Mouse (Mus musculus) midbrain, embryonic 15.5 days (tissue): ENCODE results near the gene Olfr107. TPM values are rescaled to one million over a fixed set of nuclear protein-coding genes. Genes with fewer than 3 reads are reported as not detected.

ENCODE experiments used
- ATAC-seq: fragments of 200-750 bp; cut with Nextera tagmentation; replicated peaks from 2 replicates; pipeline ENCODE4 v1.8.0; 2017; ENCODE audit warnings: moderate TSS enrichment
- H3K27ac ChIP-seq: fragments of 300-500 bp; sonication (generic); 2 replicates; pipeline ENCODE4 v1.5.1; 2015; ENCODE audit warnings: mild to moderate bottlenecking, inconsistent platforms
- H3K27me3 ChIP-seq: fragments of 300-500 bp; sonication (generic); replicated peaks from 2 replicates; pipeline ENCODE4 v1.6.1; 2015; ENCODE audit warnings: inconsistent platforms
- H3K36me3 ChIP-seq: fragments of 300-500 bp; sonication (generic); replicated peaks from 2 replicates; pipeline ENCODE4 v1.6.1; 2015; ENCODE audit warnings: inconsistent platforms
- H3K4me1 ChIP-seq: fragments of 300-500 bp; sonication (generic); 2 replicates; pipeline ENCODE4 v1.6.1; 2015; ENCODE audit warnings: inconsistent platforms
- H3K4me2 ChIP-seq: fragments of 300-500 bp; sonication (generic); 2 replicates; pipeline ENCODE4 v1.6.1; 2015; ENCODE audit warnings: inconsistent platforms, mild to moderate bottlenecking, moderate library complexity
- H3K4me3 ChIP-seq: fragments of 300-500 bp; sonication (generic); 2 replicates; pipeline ENCODE4 v1.5.1; 2015; ENCODE audit warnings: mild to moderate bottlenecking, inconsistent platforms
- H3K9ac ChIP-seq: fragments of 300-500 bp; sonication (generic); 2 replicates; pipeline ENCODE4 v1.6.1; 2015; ENCODE audit warnings: mild to moderate bottlenecking, inconsistent platforms
- H3K9me3 ChIP-seq: fragments of 300-500 bp; sonication (generic); 2 replicates; pipeline ENCODE4 v1.6.1; 2016; ENCODE audit warnings: inconsistent platforms
- WGBS: fragments of 180-500 bp; shearing (Covaris S2); methylation state at CpG from one replicate; pipeline ENCODE4 v1.1.7; 2015; ENCODE audit warnings: mixed read lengths; 5-methylcytosine and 5-hydroxymethylcytosine counted together
- polyA plus RNA-seq: library from polyadenylated mRNA; unstranded; fragments of >200 nt; fragmentation: Nextera tagmentation; extraction: Ambion mirVana; gene quantifications from 2 replicates; pipeline ENCODE4 v1.2.1, GENCODE M21; 2015

The Olfr107 gene
- not detected in 2 replicates for polyA plus RNA-seq

GRCm38 (mm10) chr17:37398926-37399325 is at the start of gene Olfr107:
Gene Olfr107, plus strand, starts transcription at chr17:37399226.
- Histone ChIP-seq H3K36me3 (no peaks in the 10 kb centered on the region), H3K4me1 (no peaks in the 10 kb centered on the region), H3K4me2 (no peak within 1 kb of the TSS), H3K9me3 (no peaks in the 10 kb centered on the region), H3K27ac (no peak within 1 kb of the TSS), H3K9ac (no peak within 1 kb of the TSS), H3K4me3 (no peak within 1 kb of the TSS), H3K27me3 (no peaks in the 10 kb centered on the region)
- WGBS: 85% methylated on average over 3 of the region's 3 CpGs
- ATAC-seq: no peak

DNA sequence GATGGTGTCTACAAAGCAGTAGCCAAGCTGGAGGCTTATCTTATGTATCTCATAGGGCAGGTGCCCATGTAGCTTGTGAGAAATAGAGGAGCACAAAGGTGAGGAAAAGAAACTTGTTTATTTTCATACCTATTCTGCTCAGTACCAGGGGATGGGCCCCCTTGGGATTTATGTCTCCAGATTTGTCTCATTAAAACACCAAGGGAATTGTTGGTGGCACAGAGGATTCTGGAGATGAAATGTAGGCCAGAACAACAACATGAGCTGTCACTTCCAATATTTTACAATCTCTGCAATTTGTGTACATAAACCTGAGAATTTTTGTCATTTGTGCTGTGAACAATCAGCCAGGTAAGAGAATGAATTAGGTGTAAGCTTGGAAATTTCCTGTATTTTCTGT is 39.7 kb upstream of the Olfr107 start, which contains the start of gene Olfr104-ps:
Gene Olfr104-ps, plus strand, starts transcription at position 301 of the 400 bp plus-strand sequence.
- no peak within 1 kb of the TSS for H3K4me3 ChIP-seq
- no peaks in the 10 kb centered on the region for H3K36me3 ChIP-seq
- H3K9me3 ChIP-seq: no peaks in the 10 kb centered on the region
- no peak for ATAC-seq
- H3K27me3 ChIP-seq: no peaks in the 10 kb centered on the region
- H3K4me1 ChIP-seq: no peaks in the 10 kb centered on the region
- H3K4me2 ChIP-seq: no peak within 1 kb of the TSS
- H3K9ac ChIP-seq: no peak within 1 kb of the TSS
- H3K27ac ChIP-seq: no peak within 1 kb of the TSS

GRCm38 (mm10) chr17:37378733-37379132 is 20.3 kb upstream of the Olfr107 start, which contains the start of gene Olfr105-ps:
Gene Olfr105-ps, plus strand, starts transcription at chr17:37379033.
- H3K9ac ChIP-seq: no peak within 1 kb of the TSS
- H3K36me3 ChIP-seq: no peaks in the 10 kb centered on the region
- no peak for ATAC-seq
- no peaks in the 10 kb centered on the region for H3K4me1 ChIP-seq
- H3K9me3 ChIP-seq: no peaks in the 10 kb centered on the region
- no peak within 1 kb of the TSS for H3K27ac ChIP-seq
- H3K27me3 ChIP-seq: no peaks in the 10 kb centered on the region
- H3K4me2 ChIP-seq: no peak within 1 kb of the TSS
- H3K4me3 ChIP-seq: no peak within 1 kb of the TSS

GRCm38 (mm10) chr17:37390093-37390492 is 8.9 kb upstream of the Olfr107 start, which contains the start of gene Olfr106-ps:
Gene Olfr106-ps, plus strand, starts transcription at chr17:37390393.
- Histone ChIP-seq H3K36me3 (no peaks in the 10 kb centered on the region), H3K4me2 (no peak within 1 kb of the TSS), H3K4me1 (no peaks in the 10 kb centered on the region), H3K27me3 (no peaks in the 10 kb centered on the region), H3K4me3 (no peak within 1 kb of the TSS), H3K9ac (no peak within 1 kb of the TSS), H3K9me3 (no peaks in the 10 kb centered on the region), H3K27ac (no peak within 1 kb of the TSS)
- 80% methylated on average over 1 of the region's 1 CpGs for WGBS
- ATAC-seq: no peak

DNA sequence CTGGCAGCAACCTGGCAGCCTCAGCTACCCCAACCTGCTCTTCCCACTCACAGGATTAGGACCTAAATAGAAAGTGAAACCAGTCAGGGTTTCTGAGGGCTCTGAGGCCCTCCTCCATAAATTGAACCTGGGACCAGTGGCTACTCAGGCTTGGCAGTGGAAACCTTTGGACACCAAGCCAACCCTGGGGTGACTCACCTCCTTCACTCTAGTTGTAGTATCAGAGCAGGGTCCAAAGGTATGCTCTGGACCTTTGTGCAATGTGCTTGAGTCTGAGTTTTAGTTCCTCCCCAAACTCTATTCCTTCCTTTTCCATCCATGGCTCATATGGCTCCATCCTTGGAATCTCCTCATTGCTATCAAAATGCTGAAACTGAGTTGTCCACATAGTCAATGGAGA is 14.4 kb downstream of the Olfr107 start:
- H3K4me3 ChIP-seq: no peak overlapping the region
- H3K9ac ChIP-seq: no peak overlapping the region
- no peaks in the 10 kb centered on the region for H3K27me3 ChIP-seq
- no peak overlapping the region for H3K27ac ChIP-seq
- H3K9me3 ChIP-seq: no peaks in the 10 kb centered on the region
- no peaks in the 10 kb centered on the region for H3K4me1 ChIP-seq
- no peaks in the 10 kb centered on the region for H3K36me3 ChIP-seq
- no peak overlapping the region for H3K4me2 ChIP-seq
- ATAC-seq: no peak

DNA sequence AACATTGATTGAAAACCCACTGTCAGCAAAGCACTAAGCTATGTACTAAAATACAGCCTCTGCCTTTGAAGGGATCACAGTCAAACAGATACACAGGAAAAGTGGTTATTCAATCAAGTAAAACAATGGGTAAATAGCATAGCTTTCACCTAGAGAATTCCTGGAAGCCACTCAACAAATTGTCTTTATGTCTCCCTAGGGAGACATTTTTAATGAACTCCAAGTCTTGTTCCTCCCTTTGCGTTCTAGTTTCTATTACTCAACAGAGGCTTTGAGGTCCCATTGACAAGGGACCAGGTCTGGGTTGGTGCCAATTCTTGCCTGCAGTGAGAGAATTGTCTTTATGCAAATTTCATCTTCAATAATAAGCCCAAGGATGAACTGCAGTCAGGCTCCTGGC is 46.2 kb downstream of the Olfr107 start, which contains the start of gene Olfr108:
Gene Olfr108, plus strand, starts transcription at position 301 of the 400 bp plus-strand sequence.
- H3K9ac ChIP-seq: no peak within 1 kb of the TSS
- 81% methylated on average over 1 of the region's 1 CpGs for WGBS
- no peaks in the 10 kb centered on the region for H3K36me3 ChIP-seq
- no peaks in the 10 kb centered on the region for H3K9me3 ChIP-seq
- ATAC-seq: no peak
- H3K27me3 ChIP-seq: no peaks in the 10 kb centered on the region
- H3K4me2 ChIP-seq: no peak within 1 kb of the TSS
- H3K27ac ChIP-seq: no peak within 1 kb of the TSS
- no peaks in the 10 kb centered on the region for H3K4me1 ChIP-seq
- no peak within 1 kb of the TSS for H3K4me3 ChIP-seq

Other genes starting within 250 kb of the Olfr107 start
- not detected in 2 replicates for gene Olfr93, start 237.7 kb upstream of the Olfr107 start, polyA plus RNA-seq
- not detected in 2 replicates for gene Ubd, start 205.3 kb upstream of the Olfr107 start, polyA plus RNA-seq
- gene Olfr94, start 198.2 kb upstream of the Olfr107 start, polyA plus RNA-seq: 0.10 and 0.26 TPM in 2 replicates
- gene Olfr95, start 186.1 kb upstream of the Olfr107 start, polyA plus RNA-seq: not detected in 2 replicates
- not detected in 2 replicates for gene Olfr96, start 179.1 kb upstream of the Olfr107 start, polyA plus RNA-seq
- not detected in 2 replicates for gene Olfr97, start 161.9 kb upstream of the Olfr107 start, polyA plus RNA-seq
- not detected in 2 replicates for gene Olfr98, start 135.5 kb upstream of the Olfr107 start, polyA plus RNA-seq
- 1.3 and 1.6 TPM in 2 replicates for gene H2-M3, start 129.0 kb upstream of the Olfr107 start, polyA plus RNA-seq
- not detected in 2 replicates for gene Olfr99, start 115.8 kb upstream of the Olfr107 start, polyA plus RNA-seq
- not detected in 2 replicates for gene Olfr101, start 94.9 kb upstream of the Olfr107 start, polyA plus RNA-seq
- gene Olfr102, start 82.2 kb upstream of the Olfr107 start, polyA plus RNA-seq: not detected in 2 replicates
- gene Olfr103, start 59.5 kb upstream of the Olfr107 start, polyA plus RNA-seq: not detected in 2 replicates
- gene Olfr104-ps, start 39.6 kb upstream of the Olfr107 start, polyA plus RNA-seq: not detected in 2 replicates
- gene Olfr105-ps, start 20.2 kb upstream of the Olfr107 start, polyA plus RNA-seq: not detected in 2 replicates
- gene Olfr106-ps, start 8.8 kb upstream of the Olfr107 start, polyA plus RNA-seq: not detected in 2 replicates
- not detected in 2 replicates for gene Olfr108, start 46.3 kb downstream of the Olfr107 start, polyA plus RNA-seq
- gene Olfr109, start 59.7 kb downstream of the Olfr107 start, polyA plus RNA-seq: not detected in 2 replicates
- not detected in 2 replicates for gene H2-M2, start 84.3 kb downstream of the Olfr107 start, polyA plus RNA-seq
- not detected in 2 replicates for gene Olfr110, start 93.2 kb downstream of the Olfr107 start, polyA plus RNA-seq
- gene Olfr111, start 108.8 kb downstream of the Olfr107 start, polyA plus RNA-seq: not detected in 2 replicates
- gene Olfr112, start 170.2 kb downstream of the Olfr107 start, polyA plus RNA-seq: not detected in 2 replicates
- not detected in 2 replicates for gene Olfr113, start 178.4 kb downstream of the Olfr107 start, polyA plus RNA-seq
- not detected in 2 replicates for gene Olfr114, start 193.5 kb downstream of the Olfr107 start, polyA plus RNA-seq
- gene Olfr115, start 227.9 kb downstream of the Olfr107 start, polyA plus RNA-seq: not detected in 2 replicates
- not detected in 2 replicates for gene Olfr116, start 228.0 kb downstream of the Olfr107 start, polyA plus RNA-seq